Mouse (Mus musculus) CD4-positive helper T cell, adult 2 months (primary cell): ENCODE measurements around the gene Zfp57.

Experiments
- DNase-seq: peaks from one replicate; pipeline ENCODE4 v3.0.0-alpha.2; 2012; ENCODE audit warnings: low read depth, missing footprints, low spot score

Zfp57 gene

DNA sequence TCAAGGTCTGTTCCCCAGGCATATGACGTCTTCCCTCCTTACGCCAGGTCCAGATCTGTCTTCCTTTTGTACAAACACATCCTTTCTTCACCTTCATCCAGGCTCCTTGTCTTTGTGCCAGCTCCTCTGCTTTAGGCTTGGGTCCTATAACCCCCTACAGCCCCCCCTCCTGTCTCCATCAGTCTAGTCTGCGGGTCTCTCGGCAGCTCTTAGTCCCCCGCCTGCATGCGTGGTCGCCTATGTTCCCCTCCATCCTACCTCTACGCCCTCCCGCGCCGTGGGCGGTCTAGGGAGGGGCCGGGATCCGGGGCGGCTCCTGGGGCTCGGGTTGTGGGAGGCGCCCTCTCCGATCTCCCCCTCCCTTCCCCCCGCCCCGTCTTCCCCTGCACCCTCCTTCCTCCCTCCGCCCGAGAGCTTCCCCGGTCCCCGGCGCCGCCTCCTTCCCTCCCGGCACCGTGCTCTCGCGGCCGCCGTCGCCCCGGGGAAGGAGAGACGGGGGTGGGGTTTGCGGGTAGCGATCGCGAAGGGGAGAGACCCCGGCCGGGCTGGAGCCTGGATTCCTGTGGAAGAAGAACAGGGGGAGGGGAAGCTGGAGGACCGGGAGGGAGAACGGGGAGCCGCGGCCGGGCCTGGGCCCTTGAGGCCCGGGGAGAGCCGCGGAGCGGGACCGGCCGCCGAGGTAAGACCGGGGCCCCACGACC lies 44.8 kb downstream of the Zfp57 start, which contains the start of gene Gabbr1:
Gene Gabbr1, plus strand, starts transcription at position 356 of the 701 bp plus-strand sequence.
- DNase-seq, result peak; percentile 88

DNA sequence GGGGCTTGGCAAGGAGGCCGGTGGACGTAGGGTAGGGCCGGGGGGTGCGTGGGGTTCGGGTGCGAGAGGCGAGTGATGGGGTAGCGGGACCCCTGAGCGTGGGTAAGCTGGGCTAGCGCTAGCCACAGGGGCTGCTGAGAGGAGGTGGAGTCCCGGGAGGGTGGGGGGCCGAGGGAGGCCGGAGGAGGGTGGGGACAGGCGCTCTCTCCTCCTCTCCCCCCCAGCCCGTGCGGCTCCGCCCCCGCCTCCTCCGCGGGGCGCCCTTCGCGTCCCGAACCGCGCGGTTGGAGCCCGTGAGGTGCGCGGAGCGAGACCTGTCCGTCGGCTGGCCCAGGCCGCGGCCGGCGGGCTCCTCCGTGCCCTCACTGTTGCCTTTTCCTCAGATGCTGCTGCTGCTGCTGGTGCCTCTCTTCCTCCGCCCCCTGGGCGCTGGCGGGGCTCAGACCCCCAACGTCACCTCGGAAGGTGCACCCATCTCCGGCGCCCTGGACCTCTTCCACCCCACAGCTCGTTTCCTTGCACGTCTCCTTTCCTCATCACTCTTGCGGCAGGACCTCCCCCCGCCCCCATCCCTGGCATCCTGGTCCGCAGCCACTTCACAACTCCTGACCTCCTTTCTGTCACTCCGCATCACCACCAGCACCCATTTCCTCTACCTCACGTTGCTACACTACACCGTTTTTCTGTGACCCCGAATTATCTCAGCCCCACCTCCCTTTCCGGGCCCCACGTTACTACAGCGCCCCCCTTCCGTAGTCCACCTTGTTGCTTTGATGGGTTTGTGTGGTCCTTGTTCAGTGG lies 45.5 kb downstream of the Zfp57 start:
- peak; percentile 72 for DNase-seq

DNA sequence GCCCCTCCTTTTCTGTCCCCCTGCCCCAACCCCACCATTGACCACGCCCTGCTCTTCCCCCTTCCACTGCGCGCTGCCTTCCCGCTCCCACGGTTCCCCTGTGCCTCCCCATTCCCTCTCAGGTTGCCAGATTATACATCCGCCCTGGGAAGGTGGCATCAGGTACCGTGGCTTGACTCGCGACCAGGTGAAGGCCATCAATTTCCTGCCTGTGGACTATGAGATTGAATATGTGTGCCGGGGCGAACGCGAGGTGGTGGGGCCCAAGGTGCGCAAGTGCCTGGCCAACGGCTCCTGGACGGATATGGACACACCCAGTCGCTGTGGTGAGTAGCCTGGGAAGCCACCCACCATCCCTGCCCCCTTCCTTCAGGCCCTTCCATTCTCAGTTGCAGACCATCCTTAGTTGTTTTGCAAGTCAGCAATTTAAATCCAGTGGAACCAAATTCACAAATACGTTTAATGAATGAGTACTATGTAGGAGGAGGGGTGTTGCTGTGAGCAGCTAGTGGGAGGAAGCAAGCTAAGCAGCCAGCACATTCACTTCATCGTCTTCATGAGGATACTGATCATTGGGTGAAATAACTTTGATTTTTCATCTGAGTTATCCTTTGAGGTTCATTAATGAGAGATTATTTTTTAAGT lies 46.5 kb downstream of the Zfp57 start:
- DNase-seq, result peak; percentile 10

DNA sequence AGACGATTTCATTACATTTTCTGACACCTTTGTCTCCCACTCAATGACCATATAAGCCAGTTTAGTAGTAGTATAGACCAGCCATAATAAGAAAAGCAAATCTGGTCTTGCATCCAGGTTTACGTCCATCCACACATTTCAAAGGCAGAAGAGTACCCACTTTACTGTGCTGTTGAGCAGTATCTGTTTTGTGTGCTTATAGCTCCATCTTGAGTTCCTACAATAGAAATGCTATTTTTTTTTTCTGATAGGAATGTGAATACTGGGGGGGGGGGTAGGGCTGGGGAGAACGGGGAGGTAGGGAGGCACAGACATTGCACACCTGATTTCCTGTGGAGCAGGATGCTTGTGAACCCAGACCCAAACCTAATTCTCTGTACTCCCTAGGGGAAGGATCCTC lies 47.0 kb downstream of the Zfp57 start:
- DNase-seq, result peak; percentile 58

DNA sequence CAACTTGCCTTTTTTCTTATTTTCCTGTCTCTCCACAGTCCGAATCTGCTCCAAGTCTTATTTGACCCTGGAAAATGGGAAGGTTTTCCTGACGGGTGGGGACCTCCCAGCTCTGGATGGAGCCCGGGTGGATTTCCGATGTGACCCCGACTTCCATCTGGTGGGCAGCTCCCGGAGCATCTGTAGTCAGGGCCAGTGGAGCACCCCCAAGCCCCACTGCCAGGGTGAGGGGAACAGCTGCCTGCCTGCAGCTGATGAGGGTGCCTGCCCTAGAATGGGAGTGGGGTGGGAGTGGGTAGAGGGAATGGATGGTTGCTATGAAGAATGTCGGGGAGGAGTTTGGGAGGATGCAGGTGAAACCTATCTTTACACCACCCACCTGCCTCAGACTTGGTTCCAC lies 47.4 kb downstream of the Zfp57 start:
- DNase-seq, result no peak

DNA sequence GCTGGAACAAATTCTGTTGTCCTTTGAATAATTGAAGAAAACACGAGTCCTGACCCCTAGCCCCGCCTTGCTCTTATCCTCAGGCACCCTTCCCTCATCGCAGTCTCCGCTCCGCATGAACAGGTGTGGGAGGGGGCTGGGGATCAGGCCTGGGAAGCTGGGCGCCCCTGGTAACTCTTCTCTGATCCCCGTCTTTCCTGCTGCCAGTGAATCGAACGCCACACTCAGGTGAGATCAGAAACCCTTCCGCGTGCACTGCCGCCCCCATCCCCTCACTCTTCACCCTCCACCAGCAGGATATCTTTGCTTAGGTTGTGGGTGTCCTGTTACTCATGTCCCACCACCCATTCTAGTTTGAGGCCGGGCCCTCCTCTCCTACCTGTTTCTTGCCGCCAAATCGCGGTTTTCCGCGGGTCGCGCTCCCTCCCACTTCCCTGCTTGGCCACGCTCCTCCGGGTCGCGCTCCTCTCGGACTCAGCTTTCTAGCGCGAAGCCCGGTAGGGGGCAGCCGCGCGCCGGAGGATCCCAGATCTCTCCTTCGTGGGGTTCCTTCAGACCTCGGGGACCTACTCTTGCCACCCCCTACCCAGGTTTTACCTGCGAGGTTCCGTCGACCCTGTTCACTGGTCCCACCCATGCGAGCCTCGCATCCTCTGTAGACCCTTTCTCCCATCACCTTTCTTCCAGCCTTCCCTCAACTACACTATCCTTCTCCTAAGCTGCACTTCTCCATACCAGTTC lies 48.8 kb downstream of the Zfp57 start:
- peak; percentile 49 for DNase-seq

DNA sequence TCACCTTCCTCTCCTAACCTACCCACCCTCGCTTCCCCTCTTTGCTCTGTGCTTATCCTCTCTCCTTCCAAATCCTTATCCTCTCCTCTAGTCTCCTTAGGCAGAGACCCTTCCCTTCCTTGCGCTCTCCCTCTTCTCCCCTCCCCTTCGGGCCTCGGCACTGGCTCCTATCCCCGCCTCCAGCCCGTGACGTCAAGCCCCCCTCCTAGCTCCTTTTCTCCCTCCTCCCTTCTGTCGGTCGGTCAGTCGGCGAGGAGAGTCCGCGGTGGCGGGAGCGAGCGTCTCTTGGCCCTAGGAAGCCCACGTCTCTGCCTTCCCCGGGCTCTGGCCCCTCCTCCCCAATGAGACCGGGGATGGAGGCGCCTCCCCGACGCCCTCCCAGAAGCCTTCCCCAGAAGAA lies 49.4 kb downstream of the Zfp57 start:
- peak; percentile 35 for DNase-seq

DNA sequence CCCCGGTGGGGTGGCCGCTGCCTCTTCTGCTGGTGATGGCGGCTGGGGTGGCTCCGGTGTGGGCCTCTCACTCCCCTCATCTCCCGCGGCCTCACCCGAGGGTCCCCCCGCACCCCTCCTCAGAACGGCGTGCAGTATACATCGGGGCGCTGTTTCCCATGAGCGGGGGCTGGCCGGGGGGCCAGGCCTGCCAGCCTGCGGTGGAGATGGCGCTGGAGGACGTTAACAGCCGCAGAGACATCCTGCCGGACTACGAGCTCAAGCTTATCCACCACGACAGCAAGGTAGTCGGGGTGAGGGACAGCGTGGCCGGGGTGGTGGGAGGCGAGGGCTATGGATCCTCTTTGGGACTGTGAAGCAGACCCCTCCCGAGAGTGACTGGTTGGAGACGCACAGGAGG lies 49.9 kb downstream of the Zfp57 start:
- peak; percentile 7 for DNase-seq

DNA sequence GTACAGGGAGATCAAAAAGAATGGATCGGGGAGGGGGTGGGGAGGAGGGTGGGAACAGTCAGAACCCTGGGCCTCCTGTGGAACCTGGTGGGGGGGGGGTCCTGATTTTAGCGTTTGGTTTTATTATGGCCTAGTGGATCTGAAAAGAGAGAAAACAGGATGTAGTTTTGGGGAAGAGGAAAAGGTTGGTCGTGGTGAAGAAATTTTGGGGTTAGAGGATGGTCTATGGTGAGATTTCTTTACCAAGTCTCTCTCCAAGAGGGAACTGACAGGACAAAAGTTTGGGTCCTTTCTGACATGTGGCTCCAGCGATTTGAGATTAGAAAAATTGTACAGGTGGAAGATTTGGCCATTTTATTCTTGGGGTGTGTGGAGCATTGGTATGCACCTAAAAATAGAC lies 50.8 kb downstream of the Zfp57 start:
- no peak for DNase-seq

DNA sequence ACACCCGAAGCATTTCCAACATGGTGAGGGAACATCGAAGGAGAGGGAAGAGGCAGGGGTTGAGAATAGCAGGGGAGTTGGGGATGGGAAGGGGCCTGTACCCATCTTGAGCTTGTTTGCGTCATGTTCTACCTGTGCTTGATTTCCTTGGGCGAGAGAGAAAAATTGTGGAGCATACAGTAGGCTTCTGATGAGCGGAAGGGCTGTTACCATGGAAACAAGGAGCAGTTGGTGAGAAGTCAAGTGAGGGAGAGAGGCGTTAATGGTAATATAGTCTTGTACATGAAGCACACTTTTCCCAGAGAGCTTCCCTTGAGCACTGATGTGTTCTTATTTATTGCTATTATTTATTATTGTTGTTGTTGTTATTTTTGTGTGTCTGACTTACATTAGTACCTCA lies 56.0 kb downstream of the Zfp57 start:
- DNase-seq, result no peak
